Mouse (Mus musculus) C2C12 (cell line): ENCODE data around the gene Lpar4.

Experiments
- CEBPB ChIP-seq: IDR thresholded peaks from one replicate; pipeline ENCODE4 v1.6.1; 2011; ENCODE audit warnings: low read depth, mild to moderate bottlenecking, control low read depth, moderate library complexity
- CTCF ChIP-seq: IDR thresholded peaks from one replicate; pipeline ENCODE4 v1.5.1; 2011; ENCODE audit not compliant: control insufficient read depth, insufficient read depth, insufficient read length

GRCm38 (mm10) chrX:106920175-106920827 lies at the start of gene Lpar4:
- no peak for TF ChIP-seq CEBPB
- no peak for TF ChIP-seq CTCF
